Mouse (Mus musculus): Measurements from ENCODE around the gene Naaa. TPM values are rescaled to one million over a fixed set of nuclear protein-coding genes. Genes with fewer than 3 reads are reported as not detected.

Gene Naaa
- polyA plus RNA-seq, 1 experiment, result 26.7 TPM

- peaks cover 4% of the 10 kb centered on the region; the same call in 1 of the 2 replicates for H3K4me1 ChIP-seq (ENCODE audit: control insufficient read depth, insufficient read depth, low read length)
- no peaks in the 10 kb centered on the region for H3K27me3 ChIP-seq (replicated peaks; ENCODE audit: control insufficient read depth, insufficient read depth, low read length)
- no peak overlapping the region for H3K4me3 ChIP-seq (ENCODE audit: insufficient read depth, low read depth, low read length)
- no peak overlapping the region for H3K27ac ChIP-seq (ENCODE audit: insufficient read depth, low read depth, low read length)
- 79% methylated on average over 7 of the region's 7 CpGs for WGBS
- no peaks in the 10 kb centered on the region for H3K36me3 ChIP-seq (ENCODE audit: control insufficient read depth, insufficient read depth, low read length)
- DNase-seq, result no peak
- TF ChIP-seq POLR2A (IDR thresholded peaks at IDR 0.05; ENCODE audit: low read depth, low read length) (no peak), CTCF (conservative IDR thresholded peaks at IDR 0.05; ENCODE audit: insufficient read depth, insufficient read length, low read depth, low read length) (no peak)
Observed at GRCm38 (mm10) chr5:92318119-92318518, 40.1 kb upstream of the Naaa start.

DNA sequence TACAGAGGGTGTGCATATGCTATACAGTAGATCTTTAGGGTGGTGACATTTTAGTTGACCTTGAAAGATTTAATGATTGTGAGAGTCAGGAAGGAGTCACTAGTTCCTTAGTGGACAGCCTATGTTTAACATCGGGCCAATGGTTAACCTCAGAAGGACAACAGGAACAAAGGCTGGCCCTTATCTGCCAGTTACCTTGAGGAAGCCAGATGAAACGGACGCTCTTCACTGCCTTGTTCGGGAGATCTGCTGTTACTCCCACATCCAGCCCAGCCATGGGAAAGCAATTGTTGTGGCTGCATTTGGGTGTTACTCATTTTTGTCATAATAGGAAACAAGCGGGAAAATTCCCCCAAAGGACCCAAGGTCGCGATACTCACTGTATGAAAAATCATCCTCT is 35.8 kb upstream of the Naaa start:
- Histone ChIP-seq H3K27me3 (replicated peaks; ENCODE audit: control insufficient read depth, insufficient read depth, low read length) (no peaks in the 10 kb centered on the region), H3K4me1 (ENCODE audit: control insufficient read depth, insufficient read depth, low read length) (no peaks in the 10 kb centered on the region; the same call in 1 of the 2 replicates), H3K36me3 (ENCODE audit: control insufficient read depth, insufficient read depth, low read length) (no peaks in the 10 kb centered on the region), H3K27ac (ENCODE audit: insufficient read depth, low read depth, low read length) (no peak overlapping the region), H3K4me3 (ENCODE audit: insufficient read depth, low read depth, low read length) (no peak overlapping the region)
- WGBS, result 50% methylated on average over 7 of the region's 7 CpGs
- TF ChIP-seq POLR2A (IDR thresholded peaks at IDR 0.05; ENCODE audit: low read depth, low read length), result no peak
- no peak for TF ChIP-seq CTCF (conservative IDR thresholded peaks at IDR 0.05; ENCODE audit: insufficient read depth, insufficient read length, low read depth, low read length)
- DNase-seq, result no peak

DNA sequence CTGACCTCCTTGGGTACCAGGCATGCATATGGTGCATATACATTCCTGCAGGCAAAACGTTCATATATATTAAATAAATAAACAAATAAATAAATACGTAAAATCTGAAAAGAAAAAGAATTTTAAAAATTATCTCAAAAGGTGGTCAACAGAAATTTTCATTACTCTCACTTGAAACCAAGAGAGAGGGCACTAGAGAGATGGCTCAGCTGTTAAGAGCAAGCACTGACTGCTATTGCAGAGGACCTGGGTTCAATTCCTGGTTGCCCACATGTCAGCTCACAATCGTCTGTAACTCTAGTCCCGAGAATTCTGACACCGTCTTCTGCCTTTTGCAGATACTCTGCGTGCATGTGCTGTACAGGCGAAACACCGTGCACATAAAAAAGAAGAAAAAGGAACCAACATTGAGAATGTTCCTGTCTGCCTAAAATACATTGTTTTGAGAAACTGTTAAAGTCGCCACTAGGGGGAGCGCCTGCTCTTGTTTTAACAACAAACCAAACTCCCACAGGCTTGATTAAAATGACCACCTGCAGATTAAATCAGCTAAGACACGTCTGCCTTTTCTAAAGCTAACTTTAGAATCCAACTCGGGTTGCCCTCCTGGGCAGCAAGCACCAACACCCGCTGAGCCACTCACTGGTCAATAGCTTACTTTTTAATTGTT is 34.2 kb upstream of the Naaa start:
- DNase-seq, result peak; percentile 91
- 9% methylated on average over 13 of the region's 13 CpGs for WGBS
- Histone ChIP-seq H3K27ac (ENCODE audit: insufficient read depth, low read depth, low read length) (no peak overlapping the region), H3K4me1 (ENCODE audit: control insufficient read depth, insufficient read depth, low read length) (no peaks in the 10 kb centered on the region; the same call in 1 of the 2 replicates), H3K27me3 (replicated peaks; ENCODE audit: control insufficient read depth, insufficient read depth, low read length) (no peaks in the 10 kb centered on the region), H3K36me3 (ENCODE audit: control insufficient read depth, insufficient read depth, low read length) (no peaks in the 10 kb centered on the region), H3K4me3 (ENCODE audit: insufficient read depth, low read depth, low read length) (no peak overlapping the region)
- TF ChIP-seq CTCF (conservative IDR thresholded peaks at IDR 0.05; ENCODE audit: insufficient read depth, insufficient read length, low read depth, low read length) (peak; percentile 23; the same call in 1 of the 2 replicates), POLR2A (IDR thresholded peaks at IDR 0.05; ENCODE audit: low read depth, low read length) (no peak)

- peak; percentile 97 for DNase-seq
- Histone ChIP-seq H3K36me3 (ENCODE audit: control insufficient read depth, insufficient read depth, low read length) (no peaks in the 10 kb centered on the region), H3K27me3 (replicated peaks; ENCODE audit: control insufficient read depth, insufficient read depth, low read length) (no peaks in the 10 kb centered on the region), H3K27ac (ENCODE audit: insufficient read depth, low read depth, low read length) (no peak within 1 kb of the TSS), H3K4me1 (ENCODE audit: control insufficient read depth, insufficient read depth, low read length) (no peaks in the 10 kb centered on the region; the same call in 1 of the 2 replicates), H3K4me3 (ENCODE audit: insufficient read depth, low read depth, low read length) (peak within 1 kb of the TSS; percentile 84)
- WGBS, result 3% methylated on average over 41 of the region's 41 CpGs
- peak; percentile 68 for TF ChIP-seq CTCF (conservative IDR thresholded peaks at IDR 0.05; ENCODE audit: insufficient read depth, insufficient read length, low read depth, low read length)
- TF ChIP-seq POLR2A (IDR thresholded peaks at IDR 0.05; ENCODE audit: low read depth, low read length), result peak; percentile 24
Observed at GRCm38 (mm10) chr5:92309681-92310511, 31.9 kb upstream of the Naaa start, which contains the start of gene Sdad1. Gene Sdad1 (minus strand): TSS chr5:92310479.

- H3K27me3 ChIP-seq (replicated peaks; ENCODE audit: control insufficient read depth, insufficient read depth, low read length), result no peaks in the 10 kb centered on the region
- 69% methylated on average over 3 of the region's 3 CpGs for WGBS
- H3K27ac ChIP-seq (ENCODE audit: insufficient read depth, low read depth, low read length), result no peak overlapping the region
- H3K36me3 ChIP-seq (ENCODE audit: control insufficient read depth, insufficient read depth, low read length), result 0 out of 2 replicates have a peak, but pooled peaks cover 1% of the 10 kb centered on the region
- TF ChIP-seq CTCF (conservative IDR thresholded peaks at IDR 0.05; ENCODE audit: insufficient read depth, insufficient read length, low read depth, low read length), result no peak
- no peak for TF ChIP-seq POLR2A (IDR thresholded peaks at IDR 0.05; ENCODE audit: low read depth, low read length)
- no peak overlapping the region for H3K4me3 ChIP-seq (ENCODE audit: insufficient read depth, low read depth, low read length)
- no peak for DNase-seq
- no peaks in the 10 kb centered on the region for H3K4me1 ChIP-seq (ENCODE audit: control insufficient read depth, insufficient read depth, low read length)
Observed at GRCm38 (mm10) chr5:92304291-92304690, 26.3 kb upstream of the Naaa start.

GRCm38 (mm10) chr5:92302149-92302840 is 24.3 kb upstream of the Naaa start:
- H3K36me3 ChIP-seq (ENCODE audit: control insufficient read depth, insufficient read depth, low read length), result 0 out of 2 replicates have a peak, but pooled peaks cover 1% of the 10 kb centered on the region

More at GRCm38 (mm10) chr5:92302149-92302840, 24.3 kb upstream of the Naaa start:
- TF ChIP-seq CTCF (conservative IDR thresholded peaks at IDR 0.05; ENCODE audit: insufficient read depth, insufficient read length, low read depth, low read length) (no peak), POLR2A (IDR thresholded peaks at IDR 0.05; ENCODE audit: low read depth, low read length) (no peak)
- Histone ChIP-seq H3K4me3 (ENCODE audit: insufficient read depth, low read depth, low read length) (no peak overlapping the region), H3K4me1 (ENCODE audit: control insufficient read depth, insufficient read depth, low read length) (no peaks in the 10 kb centered on the region), H3K27me3 (replicated peaks; ENCODE audit: control insufficient read depth, insufficient read depth, low read length) (no peaks in the 10 kb centered on the region), H3K27ac (ENCODE audit: insufficient read depth, low read depth, low read length) (no peak overlapping the region)
- no peak for DNase-seq
- WGBS, result 69% methylated on average over 13 of the region's 13 CpGs
